Mouse (Mus musculus) embryonic facial prominence, embryonic 13.5 days (tissue): ENCODE results near the gene Tfam. TPM values are rescaled to one million over a fixed set of nuclear protein-coding genes. Genes with fewer than 3 reads are reported as not detected.

ENCODE experiments used
- ATAC-seq: fragments of 200-750 bp; cut with Nextera tagmentation; 2 replicates; pipeline ENCODE4 v1.8.0; 2017; ENCODE audit warnings: low read depth; ENCODE audit not compliant: insufficient number of reproducible peaks, insufficient read depth, low FRiP score, low TSS enrichment
- H3K27ac ChIP-seq: fragments of 300-500 bp; sonication (generic); 2 replicates; pipeline ENCODE4 v1.5.1; 2015; ENCODE audit warnings: moderate library complexity, mild to moderate bottlenecking, inconsistent platforms
- H3K27me3 ChIP-seq: fragments of 300-500 bp; sonication (generic); 2 replicates; pipeline ENCODE4 v1.6.1; 2015; ENCODE audit warnings: mild to moderate bottlenecking, inconsistent platforms
- H3K36me3 ChIP-seq: fragments of 300-500 bp; sonication (generic); 2 replicates; pipeline ENCODE4 v1.6.1; 2015; ENCODE audit warnings: mild to moderate bottlenecking, inconsistent platforms
- H3K4me1 ChIP-seq: fragments of 300-500 bp; sonication (generic); 2 replicates; pipeline ENCODE4 v1.6.1; 2015; ENCODE audit warnings: inconsistent platforms
- H3K4me2 ChIP-seq: fragments of 300-500 bp; sonication (generic); 2 replicates; pipeline ENCODE4 v1.6.1; 2015; ENCODE audit warnings: moderate library complexity, mild to moderate bottlenecking, inconsistent platforms
- H3K4me3 ChIP-seq: fragments of 300-500 bp; sonication (generic); 2 replicates; pipeline ENCODE4 v1.5.1; 2015; ENCODE audit warnings: mild to moderate bottlenecking, inconsistent platforms
- H3K9ac ChIP-seq: fragments of 300-500 bp; sonication (generic); 2 replicates; pipeline ENCODE4 v1.6.1; 2015; ENCODE audit warnings: mild to moderate bottlenecking, inconsistent platforms
- H3K9me3 ChIP-seq: fragments of 300-500 bp; sonication (generic); 2 replicates; pipeline ENCODE4 v1.6.1; 2016; ENCODE audit warnings: inconsistent platforms
- WGBS: fragments of 180-500 bp; shearing (Covaris S2); methylation state at CpG from one replicate; pipeline ENCODE4 v1.1.7; 2015; ENCODE audit warnings: mixed read lengths; 5-methylcytosine and 5-hydroxymethylcytosine counted together
- polyA plus RNA-seq: library from polyadenylated mRNA; unstranded; fragments of >200 nt; fragmentation: Nextera tagmentation; extraction: Ambion mirVana; gene quantifications from 2 replicates; pipeline ENCODE4 v1.2.1, GENCODE M21; 2015

The Tfam gene
- polyA plus RNA-seq, 1 experiment from 2014 or later, result 80.5 TPM

DNA sequence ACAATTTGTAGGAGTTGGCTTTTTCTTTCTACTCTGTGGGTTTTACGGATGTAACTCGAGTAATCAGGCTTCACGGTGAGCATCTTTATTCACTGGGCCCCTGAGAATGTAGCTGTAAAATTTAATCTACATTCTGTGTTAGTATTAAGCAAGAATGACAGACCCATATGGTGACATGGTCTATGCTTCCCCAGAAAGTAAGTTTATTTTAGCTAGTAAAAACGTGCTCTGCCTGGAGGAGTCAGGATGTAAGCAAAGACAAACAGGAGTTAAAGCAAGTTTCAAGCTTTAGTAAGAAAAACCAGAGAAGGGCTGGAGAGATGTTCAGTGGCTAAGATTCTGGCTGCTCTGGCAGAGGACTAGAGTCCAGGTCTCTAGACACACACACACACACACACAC lies 15.1 kb upstream of the Tfam start:
- ATAC-seq, result no peak

DNA sequence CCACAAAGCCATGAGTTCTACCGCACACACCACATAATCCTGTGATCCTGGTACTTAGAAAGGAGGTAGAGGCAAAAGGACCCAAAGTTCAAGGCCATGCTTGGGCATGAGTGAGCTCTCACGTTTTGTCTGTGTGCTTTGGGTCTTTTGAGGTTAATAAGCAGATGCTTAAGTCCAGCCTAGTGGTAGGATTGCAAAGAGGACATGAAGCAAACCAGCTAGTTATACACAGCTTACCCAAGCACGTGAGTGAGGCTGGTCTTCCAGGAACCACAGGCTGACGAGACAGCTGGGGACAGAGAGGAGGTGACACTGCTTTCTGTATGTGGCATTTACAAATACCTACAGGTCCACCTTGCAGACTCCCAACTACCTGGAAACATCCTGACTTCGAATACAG lies 14.3 kb upstream of the Tfam start:
- H3K9me3 ChIP-seq, result no peaks in the 10 kb centered on the region
- H3K4me3 ChIP-seq, result no peak overlapping the region
- no peak overlapping the region for H3K4me2 ChIP-seq
- H3K27me3 ChIP-seq, result no peaks in the 10 kb centered on the region
- no peaks in the 10 kb centered on the region for H3K4me1 ChIP-seq
- peaks cover 25% of the 10 kb centered on the region for H3K36me3 ChIP-seq
- no peak overlapping the region for H3K27ac ChIP-seq
- 83% methylated on average over 5 of the region's 5 CpGs for WGBS
- no peak for ATAC-seq
- H3K9ac ChIP-seq, result no peak overlapping the region

More for the DNA sequence above, 15.1 kb upstream of the Tfam start:
- no peak overlapping the region for H3K4me2 ChIP-seq
- H3K27me3 ChIP-seq, result no peaks in the 10 kb centered on the region
- H3K4me3 ChIP-seq, result no peak overlapping the region
- no peak overlapping the region for H3K9ac ChIP-seq
- no peaks in the 10 kb centered on the region for H3K9me3 ChIP-seq
- H3K27ac ChIP-seq, result no peak overlapping the region
- H3K36me3 ChIP-seq, result peaks cover 31% of the 10 kb centered on the region
- WGBS, result 45% methylated on average over 4 of the region's 4 CpGs
- H3K4me1 ChIP-seq, result no peaks in the 10 kb centered on the region

DNA sequence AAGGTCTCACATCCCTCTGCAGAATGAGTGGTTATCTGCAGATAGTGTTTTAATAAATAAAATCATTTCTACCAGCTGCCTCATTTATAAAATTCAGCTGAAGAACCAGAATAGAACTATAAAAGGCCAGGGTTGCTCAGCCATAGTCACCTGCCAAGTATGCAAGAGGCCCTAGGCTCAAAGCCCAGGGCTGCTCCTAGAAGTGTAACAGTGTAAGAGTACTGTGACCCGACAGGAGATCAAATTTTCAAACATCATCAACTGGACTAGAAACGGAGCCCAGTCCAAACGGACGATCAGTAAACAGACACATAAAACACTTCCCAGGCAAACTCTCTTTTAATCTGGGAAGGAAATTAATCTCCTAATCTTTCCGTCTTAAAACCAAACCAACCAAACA lies 13.8 kb upstream of the Tfam start:
- ATAC-seq, result no peak
- Histone ChIP-seq H3K27ac (no peak overlapping the region), H3K4me1 (no peaks in the 10 kb centered on the region), H3K4me2 (no peak overlapping the region), H3K4me3 (no peak overlapping the region), H3K27me3 (no peaks in the 10 kb centered on the region), H3K9ac (no peak overlapping the region), H3K36me3 (peaks cover 21% of the 10 kb centered on the region), H3K9me3 (no peaks in the 10 kb centered on the region)
- 76% methylated on average over 5 of the region's 5 CpGs for WGBS

DNA sequence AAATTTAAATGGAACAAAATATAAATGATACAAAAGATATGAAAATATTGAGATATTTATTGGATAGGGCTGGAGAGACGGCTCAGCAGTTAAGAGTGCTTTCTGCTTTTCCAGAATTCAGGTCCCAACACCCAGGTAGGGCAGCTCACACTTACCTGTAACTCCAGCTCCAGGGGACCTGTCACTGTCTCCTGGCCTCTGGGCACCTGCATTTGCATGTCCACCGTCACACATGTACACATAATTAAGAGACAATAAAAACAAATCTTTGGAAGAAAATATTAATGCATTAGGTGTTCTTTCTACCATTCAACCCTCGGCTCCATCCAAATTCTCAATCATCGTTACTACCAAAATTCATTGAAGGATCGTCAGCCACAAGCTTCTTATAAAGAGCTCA lies 13.2 kb upstream of the Tfam start:
- no peak overlapping the region for H3K9ac ChIP-seq
- H3K36me3 ChIP-seq, result peaks cover 16% of the 10 kb centered on the region
- no peak overlapping the region for H3K27ac ChIP-seq
- WGBS, result 92% methylated on average over 5 of the region's 5 CpGs
- no peaks in the 10 kb centered on the region for H3K9me3 ChIP-seq
- no peaks in the 10 kb centered on the region for H3K27me3 ChIP-seq
- no peak overlapping the region for H3K4me2 ChIP-seq
- ATAC-seq, result no peak
- no peaks in the 10 kb centered on the region for H3K4me1 ChIP-seq
- no peak overlapping the region for H3K4me3 ChIP-seq

DNA sequence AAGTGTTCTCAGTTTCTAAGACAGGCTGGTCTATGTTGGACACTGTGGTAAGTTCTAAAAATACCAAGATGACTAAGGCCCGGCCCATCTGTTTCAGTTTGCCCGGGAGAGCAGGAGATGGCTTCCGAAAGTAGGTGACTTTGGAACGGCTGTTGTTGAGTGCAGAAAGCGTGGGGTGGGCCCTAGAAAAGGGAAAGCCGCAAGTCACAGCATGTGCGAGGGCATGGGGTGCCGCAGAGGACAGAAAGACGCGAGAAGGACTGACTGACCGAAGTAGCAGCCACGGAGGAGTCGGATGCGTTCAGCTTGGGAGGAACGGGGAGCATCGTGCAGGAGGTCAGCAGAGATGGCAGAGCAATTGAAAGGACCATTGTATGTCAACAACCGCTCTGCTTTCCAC lies 12.4 kb upstream of the Tfam start:
- Histone ChIP-seq H3K4me2 (no peak overlapping the region), H3K36me3 (peaks cover 10% of the 10 kb centered on the region), H3K27me3 (no peaks in the 10 kb centered on the region), H3K9ac (no peak overlapping the region), H3K4me1 (no peaks in the 10 kb centered on the region), H3K4me3 (no peak overlapping the region), H3K27ac (no peak overlapping the region), H3K9me3 (no peaks in the 10 kb centered on the region)
- 72% methylated on average over 17 of the region's 17 CpGs for WGBS
- no peak for ATAC-seq

DNA sequence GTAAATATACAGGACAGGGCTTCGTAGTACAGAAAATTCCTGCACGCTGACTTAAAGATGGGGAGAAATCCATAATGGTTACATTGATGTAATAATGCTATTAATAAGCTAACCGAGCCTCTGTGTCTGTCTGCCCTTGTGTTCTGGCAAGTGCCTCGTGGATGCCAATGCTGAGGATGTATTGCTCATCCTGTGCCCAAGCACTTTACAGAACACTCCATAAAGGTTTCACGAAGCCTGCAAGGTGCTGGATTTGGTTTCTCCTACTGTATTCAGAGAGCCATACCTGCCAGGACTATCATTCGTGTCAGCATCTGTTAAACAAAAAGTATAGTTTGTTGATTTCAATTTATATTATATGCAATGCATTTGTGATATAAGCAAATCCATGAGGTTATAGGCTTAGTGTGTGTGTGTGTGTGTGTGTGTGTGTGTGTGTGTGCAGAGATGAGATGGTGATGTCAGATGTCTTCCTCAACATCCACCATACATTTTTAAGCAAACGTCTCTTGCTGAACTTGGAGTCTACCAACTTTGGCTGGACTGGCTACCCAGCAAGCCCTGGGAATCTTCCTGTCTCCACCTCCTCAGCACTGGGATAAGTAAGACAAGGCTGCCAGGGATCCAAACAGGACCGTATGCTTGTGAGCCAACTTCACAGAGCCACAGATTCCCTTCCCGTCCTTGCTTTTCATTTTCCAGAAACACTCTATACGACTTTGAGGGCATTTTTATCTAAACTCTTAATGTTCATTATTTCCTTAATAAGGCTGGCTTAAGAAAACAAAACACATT lies 11.2 kb upstream of the Tfam start:
- H3K4me1 ChIP-seq, result no peaks in the 10 kb centered on the region
- H3K4me2 ChIP-seq, result no peak overlapping the region
- H3K9ac ChIP-seq, result no peak overlapping the region
- H3K9me3 ChIP-seq, result no peaks in the 10 kb centered on the region
- no peak overlapping the region for H3K4me3 ChIP-seq
- no peak overlapping the region for H3K27ac ChIP-seq
- 81% methylated on average over 10 of the region's 10 CpGs for WGBS
- no peak for ATAC-seq
- H3K36me3 ChIP-seq, result peaks cover 2% of the 10 kb centered on the region; the same call in 1 of the 2 replicates
- H3K27me3 ChIP-seq, result no peaks in the 10 kb centered on the region

DNA sequence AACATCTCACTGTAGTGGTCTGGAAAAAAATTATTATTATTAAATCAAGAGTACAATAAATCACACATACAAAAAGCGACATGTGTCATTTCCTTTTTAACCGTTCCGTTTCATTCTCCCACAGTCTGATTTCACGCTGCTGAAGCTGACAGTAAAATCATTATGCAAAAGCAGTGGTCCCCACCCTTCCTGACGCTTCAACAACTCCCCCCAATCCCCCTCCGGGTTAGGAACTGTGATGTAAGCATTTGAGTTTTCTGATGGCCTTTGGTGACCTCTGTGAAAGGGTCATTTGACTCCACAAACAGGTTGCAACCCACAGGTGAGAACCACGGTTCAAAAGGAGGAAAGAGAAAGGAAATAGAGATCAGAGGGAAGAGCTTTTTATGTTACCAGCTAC lies 8.9 kb upstream of the Tfam start:
- no peaks in the 10 kb centered on the region for H3K36me3 ChIP-seq
- no peak overlapping the region for H3K4me3 ChIP-seq
- no peak for ATAC-seq
- no peak overlapping the region for H3K9ac ChIP-seq
- no peaks in the 10 kb centered on the region for H3K27me3 ChIP-seq
- H3K9me3 ChIP-seq, result no peaks in the 10 kb centered on the region
- 59% methylated on average over 7 of the region's 7 CpGs for WGBS
- H3K4me1 ChIP-seq, result no peaks in the 10 kb centered on the region
- no peak overlapping the region for H3K4me2 ChIP-seq
- no peak overlapping the region for H3K27ac ChIP-seq

DNA sequence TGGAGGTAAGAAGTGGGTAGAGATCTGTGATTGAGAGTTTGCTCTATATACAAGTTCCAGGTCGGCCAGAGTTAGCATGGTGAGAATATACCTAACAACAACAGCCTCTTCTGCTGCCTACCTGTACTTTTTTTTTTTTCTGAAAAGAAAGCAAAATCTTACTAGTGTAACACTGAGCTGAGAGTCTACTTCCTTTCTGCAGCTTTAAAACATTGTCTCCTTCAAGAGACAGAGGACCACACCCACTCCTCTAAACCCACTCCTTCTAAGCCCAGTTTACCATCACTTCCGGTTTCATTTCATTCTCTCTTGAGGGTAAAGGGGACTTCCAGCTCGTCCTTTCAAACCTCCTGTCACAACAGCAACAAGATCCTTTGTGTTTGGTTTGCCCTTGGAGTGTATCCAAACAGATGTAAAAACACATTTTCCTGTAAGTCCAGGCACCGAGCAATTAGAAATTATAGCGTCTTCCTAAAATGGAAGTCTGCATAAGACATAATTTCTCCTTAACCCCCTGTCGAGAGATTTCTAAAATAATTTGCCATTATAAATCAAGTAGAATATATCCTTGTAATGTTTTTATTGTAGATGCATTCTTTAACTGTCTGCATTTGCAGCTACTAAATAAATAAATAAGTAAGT lies 1.5 kb upstream of the Tfam start:
- 59% methylated on average over 6 of the region's 6 CpGs for WGBS
- H3K9me3 ChIP-seq, result no peaks in the 10 kb centered on the region
- H3K4me1 ChIP-seq, result peaks cover 9% of the 10 kb centered on the region
- ATAC-seq, result no peak
- no peak overlapping the region for H3K9ac ChIP-seq
- H3K4me3 ChIP-seq, result no peak overlapping the region
- no peak overlapping the region for H3K27ac ChIP-seq
- H3K4me2 ChIP-seq, result no peak overlapping the region
- no peaks in the 10 kb centered on the region for H3K27me3 ChIP-seq
- H3K36me3 ChIP-seq, result peaks cover 13% of the 10 kb centered on the region

DNA sequence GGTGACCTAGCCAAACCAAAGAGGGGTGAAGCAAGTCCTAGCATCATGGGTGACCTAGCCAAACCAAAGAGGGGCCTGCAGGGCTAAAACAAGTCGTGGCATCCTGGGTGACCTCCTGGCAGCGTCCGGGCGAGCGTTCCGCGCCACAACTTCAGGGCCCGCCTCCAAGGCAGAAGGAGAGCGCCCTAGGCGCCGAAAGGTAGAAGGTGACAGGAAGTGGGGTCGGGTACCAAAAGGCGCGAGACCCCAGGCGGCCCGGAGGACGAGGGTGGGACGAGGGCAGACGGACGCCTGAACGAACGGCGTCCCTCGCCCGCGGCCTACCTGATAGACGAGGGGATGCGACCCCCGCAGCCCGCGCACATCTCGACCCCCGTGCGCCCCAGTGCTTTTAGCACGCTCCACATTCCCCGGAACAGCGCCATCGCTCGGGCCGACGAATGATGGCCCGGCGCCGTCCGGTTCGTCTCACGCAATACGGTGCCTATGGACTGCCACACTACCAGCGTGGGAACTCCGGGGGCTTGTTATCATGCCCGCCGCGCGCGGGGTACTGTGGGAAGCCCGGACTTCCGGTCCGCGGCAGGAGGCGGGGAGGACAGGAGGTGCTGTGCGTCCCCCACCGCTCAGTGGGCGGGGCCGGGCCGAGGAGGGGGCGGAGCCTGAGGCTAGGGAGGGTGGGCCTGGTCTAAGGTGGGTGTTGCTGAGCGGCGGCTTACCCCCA lies 402 bp downstream of the Tfam start:
- peak overlapping the region; percentile 87 for H3K9ac ChIP-seq
- H3K4me1 ChIP-seq, result peaks cover 9% of the 10 kb centered on the region
- H3K9me3 ChIP-seq, result no peaks in the 10 kb centered on the region
- under 1% methylated on average over 68 of the region's 68 CpGs for WGBS
- peak overlapping the region; percentile 39; the same call in 1 of the 2 replicates for H3K27ac ChIP-seq
- no peaks in the 10 kb centered on the region for H3K27me3 ChIP-seq
- H3K36me3 ChIP-seq, result peaks cover 31% of the 10 kb centered on the region
- ATAC-seq, result peak; percentile 98
- peak overlapping the region; percentile 80 for H3K4me2 ChIP-seq
- peak overlapping the region; percentile 73 for H3K4me3 ChIP-seq

DNA sequence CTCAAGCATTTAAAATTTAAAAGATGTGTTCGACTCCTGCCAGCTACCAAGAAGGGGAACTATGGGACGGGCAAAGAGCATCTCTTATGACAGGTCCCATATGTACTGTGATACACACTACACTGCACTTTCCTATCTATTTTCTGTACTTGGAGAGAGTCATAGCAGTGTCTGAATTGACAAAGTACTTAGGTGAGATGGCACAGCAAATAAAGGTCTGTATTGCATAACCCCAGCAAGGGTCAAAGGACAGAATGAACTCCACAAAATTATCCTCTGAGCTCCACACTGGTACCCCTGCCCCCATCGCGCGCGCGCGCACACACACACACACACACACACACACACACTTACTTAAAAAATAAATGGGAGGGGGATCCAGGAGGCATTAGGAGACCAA lies 4.0 kb downstream of the Tfam start:
- Histone ChIP-seq H3K9ac (no peak overlapping the region), H3K9me3 (no peaks in the 10 kb centered on the region), H3K36me3 (peaks cover 59% of the 10 kb centered on the region), H3K4me1 (peaks cover 9% of the 10 kb centered on the region), H3K27ac (no peak overlapping the region), H3K4me2 (no peak overlapping the region), H3K4me3 (no peak overlapping the region), H3K27me3 (no peaks in the 10 kb centered on the region)
- no peak for ATAC-seq
- 99% methylated on average over 8 of the region's 8 CpGs for WGBS

DNA sequence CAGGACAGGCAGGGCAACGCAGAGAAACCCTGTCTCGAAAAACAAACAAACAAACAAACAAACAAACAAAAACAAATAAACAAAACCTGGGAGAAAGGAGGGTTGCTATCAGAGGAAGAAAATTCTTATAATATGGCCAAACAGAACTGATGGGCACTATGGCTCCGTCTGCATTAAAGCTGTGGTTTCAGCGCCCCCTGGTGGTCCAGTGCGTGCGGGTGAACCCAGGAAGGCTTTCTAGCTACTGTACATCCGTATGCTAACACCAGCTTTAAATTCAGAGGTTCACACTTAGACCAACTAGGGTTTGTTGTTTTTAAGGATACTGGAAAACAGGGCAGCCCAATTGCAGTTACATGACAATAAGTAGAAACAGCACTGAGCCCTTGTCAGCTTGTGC lies 12.2 kb downstream of the Tfam start:
- H3K27ac ChIP-seq, result no peak overlapping the region
- WGBS, result 45% methylated on average over 7 of the region's 7 CpGs
- H3K9me3 ChIP-seq, result peaks cover 3% of the 10 kb centered on the region; the same call in 1 of the 2 replicates
- H3K36me3 ChIP-seq, result peaks cover 67% of the 10 kb centered on the region
- H3K9ac ChIP-seq, result no peak overlapping the region
- no peak overlapping the region for H3K4me3 ChIP-seq
- no peak overlapping the region for H3K4me2 ChIP-seq
- H3K27me3 ChIP-seq, result no peaks in the 10 kb centered on the region
- no peaks in the 10 kb centered on the region for H3K4me1 ChIP-seq
- ATAC-seq, result no peak
